Mouse (Mus musculus): ENCODE results near the gene Nhsl1.

The Nhsl1 gene

GRCm38 (mm10) chr10:18318916-18319481, at the start of gene Nhsl1:
Gene Nhsl1 (plus strand): TSS chr10:18318985.
- in situ Hi-C loops (cut with MboI; ENCODE audit: low sequenced_read_pairs), result no loop called here

- in situ Hi-C loops (cut with MboI; ENCODE audit: low sequenced_read_pairs), result no loop called here
Measured at GRCm38 (mm10) chr10:18276090-18276734, 42.6 kb upstream of the Nhsl1 start.

DNA sequence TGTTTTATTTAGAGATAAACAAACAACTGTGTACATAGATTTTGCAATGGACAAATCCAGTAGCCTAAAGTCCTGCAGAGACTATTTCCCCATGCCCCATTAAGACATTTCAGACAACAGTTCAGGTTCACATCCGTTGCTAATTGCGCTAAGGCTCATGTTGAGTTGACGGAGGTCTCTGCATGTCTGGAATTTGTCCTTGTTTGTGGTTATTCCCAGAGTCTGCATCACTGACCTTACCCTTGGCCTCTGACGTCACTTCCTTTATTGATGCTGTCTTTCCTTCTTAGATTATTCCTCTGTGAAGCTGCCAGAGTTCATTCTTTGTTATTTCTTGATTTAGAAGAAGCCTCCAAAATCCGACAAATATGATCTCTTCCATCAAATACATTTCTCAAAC, 34.8 kb upstream of the Nhsl1 start:
- in situ Hi-C loops (cut with MboI; ENCODE audit: low sequenced_read_pairs), result no loop called here

GRCm38 (mm10) chr10:18289512-18289911, 29.3 kb upstream of the Nhsl1 start:
- in situ Hi-C loops (cut with MboI; ENCODE audit: low sequenced_read_pairs), result no loop called here

- in situ Hi-C loops (cut with MboI; ENCODE audit: low sequenced_read_pairs), result no loop called here
Measured at GRCm38 (mm10) chr10:18305106-18305505, 13.7 kb upstream of the Nhsl1 start.

GRCm38 (mm10) chr10:18315071-18315470, 3.7 kb upstream of the Nhsl1 start:
- in situ Hi-C loops (cut with MboI; ENCODE audit: low sequenced_read_pairs), result no loop called here

DNA sequence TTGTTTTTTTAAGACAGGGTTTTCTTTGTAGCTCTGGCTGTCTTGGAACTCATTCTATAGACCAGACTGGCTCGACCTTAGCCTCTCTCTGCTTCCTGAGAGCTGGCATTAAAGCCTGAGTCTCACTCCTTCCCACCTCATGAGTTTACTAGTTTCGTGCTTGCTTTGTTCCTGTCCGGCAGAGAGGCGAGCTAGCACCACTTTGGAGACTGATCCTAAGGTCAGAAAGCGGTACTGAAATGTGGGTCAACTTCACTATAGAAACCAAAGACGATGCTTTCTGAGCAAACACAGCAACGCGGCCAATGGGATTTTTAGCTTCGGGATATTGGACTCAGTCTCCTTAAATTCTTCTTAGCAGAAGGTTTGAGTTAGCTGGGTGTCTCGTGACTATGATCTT, 1.3 kb upstream of the Nhsl1 start:
- in situ Hi-C loops (cut with MboI; ENCODE audit: low sequenced_read_pairs), result no loop called here

DNA sequence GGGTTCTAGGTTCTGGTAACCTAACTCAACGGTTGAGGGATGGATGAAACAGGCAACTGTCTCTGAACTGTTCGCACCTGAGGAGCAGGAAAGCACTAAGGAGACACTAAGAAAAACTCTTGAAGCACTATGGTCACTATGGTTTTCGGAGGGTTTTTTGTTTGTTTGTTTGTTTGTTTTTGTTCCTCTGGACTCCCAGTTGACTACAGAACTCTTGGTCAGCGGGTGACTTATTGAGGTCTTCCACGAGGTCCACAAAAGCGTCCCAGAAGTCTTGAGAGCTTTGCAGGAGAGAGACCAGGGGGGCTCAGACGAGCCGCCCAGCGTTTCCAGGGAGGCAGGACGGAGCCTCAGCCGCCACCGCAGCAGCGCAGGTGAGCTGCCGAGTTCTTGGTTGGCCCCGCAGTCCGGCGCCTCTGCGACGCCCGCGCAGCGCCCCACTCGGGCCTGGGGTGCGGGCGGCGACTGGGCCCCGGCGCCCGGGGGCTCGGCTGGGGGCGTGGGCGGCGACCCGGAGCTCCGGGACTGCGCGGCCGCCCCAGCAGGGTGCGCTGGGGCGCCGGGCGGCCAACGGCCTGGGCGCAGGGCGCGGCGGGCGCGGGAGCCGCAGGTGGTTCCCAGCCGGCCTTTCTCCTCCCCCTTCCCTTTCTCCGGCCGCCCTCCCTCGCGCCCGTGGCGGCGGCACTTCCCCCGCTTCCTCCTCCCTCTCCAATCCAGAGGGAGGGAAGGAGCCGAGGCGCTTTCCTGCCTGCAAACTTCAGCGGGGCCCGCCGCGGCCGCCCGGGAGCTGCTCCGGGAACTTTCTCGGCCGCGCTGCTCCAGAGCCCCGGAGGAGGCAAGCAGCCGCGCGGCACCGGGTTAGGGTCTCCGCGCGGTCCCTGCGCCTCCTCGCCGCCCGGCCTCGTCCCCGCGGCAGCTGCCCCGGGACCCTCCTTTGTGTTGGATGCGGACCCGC, 547 bp upstream of the Nhsl1 start:
- in situ Hi-C loops (cut with MboI; ENCODE audit: low sequenced_read_pairs), result no loop called here

GRCm38 (mm10) chr10:18319691-18320090, 906 bp downstream of the Nhsl1 start:
- in situ Hi-C loops (cut with MboI; ENCODE audit: low sequenced_read_pairs), result no loop called here

GRCm38 (mm10) chr10:18321861-18322260, 3.1 kb downstream of the Nhsl1 start:
- in situ Hi-C loops (cut with MboI; ENCODE audit: low sequenced_read_pairs), result no loop called here

DNA sequence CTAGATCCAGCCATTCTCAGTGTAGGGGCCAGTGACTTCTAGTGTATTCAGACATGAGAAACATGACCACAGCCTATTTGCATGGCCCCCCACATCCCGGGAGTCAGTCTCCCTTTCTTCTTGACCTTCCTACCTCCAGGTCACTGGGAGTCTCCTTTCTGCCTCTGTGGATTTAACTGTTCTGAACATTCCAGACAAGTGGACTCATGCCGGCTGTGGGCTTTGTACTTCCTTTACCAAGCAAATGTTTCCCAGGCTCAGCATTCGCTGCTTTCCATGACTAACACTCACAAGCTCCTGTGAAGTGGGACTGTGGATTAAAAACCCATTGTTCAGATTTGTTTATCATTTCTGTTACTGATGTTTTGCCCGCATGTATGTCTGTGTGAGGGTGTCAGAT, 4.9 kb downstream of the Nhsl1 start:
- in situ Hi-C loops (cut with MboI; ENCODE audit: low sequenced_read_pairs), result no loop called here

DNA sequence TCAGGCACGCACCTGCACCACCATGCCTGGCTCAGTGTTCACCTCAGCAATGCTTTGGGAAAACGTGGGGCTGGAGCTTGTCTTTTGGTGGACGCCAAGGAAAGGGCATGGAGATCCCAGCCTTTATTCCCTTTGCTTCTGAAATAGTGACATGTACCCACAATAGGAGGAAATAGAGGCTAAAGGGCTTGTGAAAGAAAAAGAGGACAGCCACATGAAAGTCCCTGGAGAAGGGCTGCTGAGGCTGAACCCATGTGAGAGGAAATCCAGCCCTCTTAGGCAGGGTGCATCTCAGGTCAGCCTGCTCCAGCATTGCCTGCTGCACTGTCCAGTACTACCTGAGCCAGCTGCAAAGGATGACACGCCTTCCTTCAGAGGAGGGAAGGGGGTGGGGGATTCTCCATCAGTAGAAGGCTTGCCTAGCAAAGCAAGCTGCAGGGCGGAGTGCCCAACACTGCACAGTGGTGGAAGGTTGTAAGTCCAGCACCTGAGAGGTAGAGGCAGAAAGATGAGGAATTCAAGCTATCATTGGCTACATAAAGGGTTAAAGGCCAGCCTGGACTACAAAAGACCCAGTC, 9.6 kb downstream of the Nhsl1 start:
- in situ Hi-C loops (cut with MboI; ENCODE audit: low sequenced_read_pairs), result no loop called here

- in situ Hi-C loops (cut with MboI; ENCODE audit: low sequenced_read_pairs), result no loop called here
Measured at GRCm38 (mm10) chr10:18329096-18330038, 10.6 kb downstream of the Nhsl1 start.

GRCm38 (mm10) chr10:18330445-18330844, 11.7 kb downstream of the Nhsl1 start:
- in situ Hi-C loops (cut with MboI; ENCODE audit: low sequenced_read_pairs), result no loop called here

- in situ Hi-C loops (cut with MboI; ENCODE audit: low sequenced_read_pairs), result no loop called here
Measured at GRCm38 (mm10) chr10:18333575-18333974, 14.8 kb downstream of the Nhsl1 start.

DNA sequence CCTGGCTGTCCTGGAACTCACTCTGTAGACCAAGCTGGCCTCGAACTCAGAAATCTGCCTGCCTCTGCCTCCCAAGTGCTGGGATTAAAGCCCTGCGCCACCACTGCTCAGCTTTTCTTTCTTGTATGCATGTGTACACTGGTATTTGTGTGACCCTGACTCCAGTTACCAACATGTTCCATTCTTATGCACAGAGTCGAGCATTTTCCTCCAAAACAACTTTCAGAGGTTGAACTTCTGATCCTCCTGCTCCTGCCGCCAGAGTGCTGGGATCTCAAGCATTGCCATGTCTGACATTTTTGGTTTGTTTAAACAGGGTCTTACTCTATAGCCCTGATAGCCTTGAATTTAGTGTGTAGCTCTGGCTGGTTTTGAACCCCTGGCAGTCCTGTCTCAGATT, 15.4 kb downstream of the Nhsl1 start:
- in situ Hi-C loops (cut with MboI; ENCODE audit: low sequenced_read_pairs), result no loop called here

GRCm38 (mm10) chr10:18334734-18335133, 15.9 kb downstream of the Nhsl1 start:
- in situ Hi-C loops (cut with MboI; ENCODE audit: low sequenced_read_pairs), result no loop called here

DNA sequence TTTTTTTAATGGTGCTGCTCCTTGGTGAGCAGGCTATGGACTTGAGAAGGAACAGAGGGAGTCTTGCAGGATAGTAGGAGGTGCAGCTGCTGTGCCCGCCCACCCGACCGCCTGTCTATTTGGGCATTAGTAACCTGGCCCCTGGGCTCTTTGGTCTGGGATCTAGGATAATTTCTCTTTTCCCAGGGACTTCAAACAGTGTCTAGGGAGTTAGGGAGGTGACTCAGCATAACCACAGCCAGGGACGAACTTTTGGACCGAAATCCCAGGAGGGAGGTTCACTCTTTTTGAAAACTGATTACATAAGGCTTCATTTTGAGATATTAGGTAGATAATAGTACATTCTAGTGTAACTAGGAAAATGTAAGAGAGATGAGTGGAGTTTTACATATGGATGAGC, 18.9 kb downstream of the Nhsl1 start:
- in situ Hi-C loops (cut with MboI; ENCODE audit: low sequenced_read_pairs), result no loop called here

DNA sequence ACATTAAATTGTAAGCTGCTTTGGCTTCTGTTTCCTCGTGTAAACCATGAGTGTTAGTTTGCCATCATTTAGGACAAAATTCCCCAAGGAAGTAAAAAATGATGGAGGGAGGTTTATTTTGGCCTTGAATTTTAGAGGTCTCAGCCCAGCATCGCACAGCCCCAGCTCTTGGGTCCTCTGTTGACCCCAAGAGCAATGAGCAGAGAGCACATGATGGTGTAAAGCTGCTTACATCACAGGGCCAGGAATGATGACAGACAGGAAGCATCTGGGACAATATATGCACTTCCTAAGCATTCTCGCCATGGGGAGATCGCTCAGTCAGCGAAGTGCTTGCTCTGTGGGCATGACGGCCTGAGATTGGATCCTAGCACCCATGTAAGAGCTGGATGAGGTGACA, 20.6 kb downstream of the Nhsl1 start:
- in situ Hi-C loops (cut with MboI; ENCODE audit: low sequenced_read_pairs), result no loop called here

DNA sequence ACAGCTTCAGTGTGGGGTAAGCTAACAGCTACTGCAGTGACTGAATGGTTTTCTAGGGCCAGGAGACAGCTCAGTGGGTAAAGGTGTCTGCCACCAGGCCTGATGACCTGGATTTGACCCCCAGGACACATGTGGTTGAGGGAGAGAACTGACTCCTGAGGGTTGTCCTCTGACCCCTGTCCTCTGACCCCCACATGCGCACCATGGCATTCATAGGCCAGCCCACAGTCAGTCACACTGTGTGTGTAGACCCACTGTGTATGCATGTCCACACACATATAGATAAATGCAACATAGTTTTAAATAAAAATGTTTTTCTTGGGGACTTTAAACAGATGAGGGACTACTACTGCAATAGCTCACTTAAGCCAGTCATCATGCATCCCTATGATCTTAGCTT, 22.1 kb downstream of the Nhsl1 start:
- in situ Hi-C loops (cut with MboI; ENCODE audit: low sequenced_read_pairs), result no loop called here
